In genomic region chr11:55148461-55148860, GRCm38 (mm10) we compare ENCODE assay signal across 29 mouse cellular contexts. TPM values are rescaled to one million over a fixed set of nuclear protein-coding genes. Genes with fewer than 3 reads are reported as not detected.
DNase-seq lines count a peak whose midpoint lies in the region; TF ChIP-seq lines count a peak whose summit lies in the region.
"Had no signal": no experiment of that assay in that cellular context is flagged by ENCODE, and none has a peak within 500 bp of the region (broad histone marks: within the 10 kb centered on the region; RNA-seq: fewer than 3 reads in every experiment).

No protein-coding gene starts in this region.

- H3K79me2 ChIP-seq in MEL (ENCODE audit: control insufficient read depth, insufficient read depth, low read length, poor library complexity), result no peaks in the 10 kb centered on the region

- no peak for TF ChIP-seq RAD21 in MEL (IDR thresholded peaks at IDR 0.05; ENCODE audit: low read depth, low read length)

- TF ChIP-seq POLR2A in MEL (IDR thresholded peaks at IDR 0.05; ENCODE audit: control insufficient read depth in 1 of 2, insufficient read depth in 1 of 2, low read depth in 1 of 2, low read length in 2 of 2, poor library complexity in 1 of 2), result no peak

- DNase-seq in thymus, postnatal 0 days (ENCODE audit: low spot score), result peak; percentile 27
- DNase-seq in thymus, postnatal 10 days (ENCODE audit: low spot score in 2 of 2), result no peak
- DNase-seq in MEL (ENCODE audit: low read depth, low spot score), result peak; percentile 33
- peak; percentile 55 for DNase-seq in induced T-regulatory cell, adult 2 months (ENCODE audit: low read depth)
- no peak for DNase-seq in frontal cortex, adult 2 months (ENCODE audit: extremely low spot score in 1 of 2, low spot score in 1 of 2)
- DNase-seq in right cerebral cortex, postnatal 36 days (ENCODE audit: low spot score in 2 of 2), result no peak
- DNase-seq in adrenal gland, adult 18-20 months (ENCODE audit: low spot score in 2 of 2), result no peak
- DNase-seq: adrenal gland, adult 2 months; cerebellum, postnatal 10 days; gastrocnemius, postnatal 25 days; kidney, adult 11 months; kidney, postnatal 10 days; layer of hippocampus, postnatal 36 days; lung, postnatal 10 days; right cerebral cortex, postnatal 14 days had no signal

- no peaks in the 10 kb centered on the region for H3K9me3 ChIP-seq in MEL (replicated peaks; ENCODE audit: insufficient read depth, low read length)
- H3K9me3 ChIP-seq: embryonic facial prominence, embryonic 13.5 days; hindbrain, embryonic 15.5 days; limb, embryonic 15.5 days had no signal

- no peaks in the 10 kb centered on the region; a peak in 1 of 4 replicates for H3K36me3 ChIP-seq in MEL (ENCODE audit: control insufficient read depth in 1 of 2, insufficient read depth in 2 of 2, low read length in 2 of 2)
- H3K36me3 ChIP-seq: embryonic facial prominence, embryonic 13.5 days; hindbrain, embryonic 15.5 days; limb, embryonic 15.5 days had no signal

- H3K4me3 ChIP-seq in MEL (ENCODE audit: control insufficient read depth in 1 of 2, insufficient read depth in 1 of 2, low read depth in 2 of 2, low read length in 2 of 2), result no peak overlapping the region
- H3K4me3 ChIP-seq: embryonic facial prominence, embryonic 13.5 days; hindbrain, embryonic 15.5 days; layer of hippocampus, adult 2 months; limb, embryonic 15.5 days had no signal

- no peaks in the 10 kb centered on the region for H3K27me3 ChIP-seq in MEL (ENCODE audit: control insufficient read depth in 1 of 2, insufficient read depth in 2 of 2, low read length in 2 of 2)
- H3K27me3 ChIP-seq: embryonic facial prominence, embryonic 13.5 days; hindbrain, embryonic 15.5 days; limb, embryonic 15.5 days had no signal

- no peak for TF ChIP-seq EP300 in MEL (IDR thresholded peaks at IDR 0.05; ENCODE audit: low read depth in 1 of 2, low read length in 2 of 2)

- H3K27ac ChIP-seq in MEL (ENCODE audit: control insufficient read depth, low read depth, low read length), result no peak overlapping the region
- H3K27ac ChIP-seq: embryonic facial prominence, embryonic 13.5 days; hindbrain, embryonic 15.5 days; layer of hippocampus, adult 2 months; limb, embryonic 15.5 days; stomach, postnatal 0 days had no signal

- no peak for TF ChIP-seq CTCF in MEL (IDR thresholded peaks at IDR 0.05 in 2 of 3, conservative IDR thresholded peaks at IDR 0.05 in 1 of 3; ENCODE audit: control insufficient read depth in 1 of 3, insufficient read depth in 1 of 3, low read depth in 2 of 3, low read length in 3 of 3, poor library complexity in 1 of 3, severe bottlenecking in 1 of 3)

- H3K4me1 ChIP-seq in MEL (ENCODE audit: control insufficient read depth in 1 of 2, insufficient read depth in 2 of 2, low read length in 2 of 2), result peaks cover 8 to 10% of the 10 kb centered on the region in 2 experiments
- H3K4me1 ChIP-seq: embryonic facial prominence, embryonic 13.5 days; hindbrain, embryonic 15.5 days; limb, embryonic 15.5 days had no signal

- no peak overlapping the region for H3K9ac ChIP-seq in MEL (ENCODE audit: control insufficient read depth, low read depth, low read length, poor library complexity, severe bottlenecking)
- H3K9ac ChIP-seq: embryonic facial prominence, embryonic 13.5 days; hindbrain, embryonic 15.5 days; limb, embryonic 15.5 days had no signal

TF ChIP-seq in MEL, 35 proteins besides CTCF, POLR2A, EP300 and RAD21:
- TF ChIP-seq KAT2A (conservative IDR thresholded peaks at IDR 0.05; ENCODE audit: low read depth, low read length) (no peak), MAZ (IDR thresholded peaks at IDR 0.05; ENCODE audit: low read depth, low read length) (peak; percentile 60; the same call in 1 of the 2 replicates), CHD2 (IDR thresholded peaks at IDR 0.05; ENCODE audit: low read length) (peak; percentile 29; the same call in 1 of the 2 replicates)

RNA-seq across cellular contexts. Expression of gene Slc36a3, which starts 3.0 kb away (rescaled TPM):
- 0.08 and 0.18 TPM in 2 replicates for polyA plus RNA-seq in thymus, postnatal 0 days (2015; fragmentation: Nextera tagmentation; extraction: Ambion mirVana)
- 0.12 and 0.13 TPM in 2 replicates for total RNA-seq in MEL (2012; rRNA removed)
- under 1 TPM in 1 of 2 experiments, not detected in 1; 0.15 TPM for polyA plus RNA-seq in MEL (2012; ENCODE audit: insufficient read depth in 1 of 2, insufficient read length in 2 of 2, low read depth in 1 of 2, low replicate concordance in 2 of 2, missing spikeins in 1 of 2)
- polyA plus RNA-seq in frontal cortex, adult 2 months (2012; rRNA removed), result not detected in 2 replicates
- total RNA-seq in adrenal gland, adult 18-20 months (2021), result not detected
- total RNA-seq: adrenal gland, adult 2 months; gastrocnemius, postnatal 25 days; heart, postnatal 25 days; layer of hippocampus, adult 2 months; layer of hippocampus, postnatal 36 days; left cerebral cortex, postnatal 36 days; megakaryocyte-erythroid progenitor cell, adult 5-6 weeks had no signal
- polyA plus RNA-seq: brain, embryonic 14.5 days; embryonic facial prominence, embryonic 13.5 days; forebrain, embryonic 14.5 days; heart, embryonic 11.5 days; hindbrain, embryonic 15.5 days; limb, embryonic 15.5 days; liver, embryonic 16.5 days; midbrain, embryonic 16.5 days had no signal

RNA-seq across cellular contexts. Expression of gene Slc36a2, which starts 36.4 kb away (rescaled TPM):
- 0.24 and 0.53 TPM in 2 replicates for polyA plus RNA-seq in thymus, postnatal 0 days (2015; fragmentation: Nextera tagmentation; extraction: Ambion mirVana)
- total RNA-seq in MEL (2012; rRNA removed), result not detected in 2 replicates
- polyA plus RNA-seq in MEL (2012; ENCODE audit: insufficient read depth in 1 of 2, insufficient read length in 2 of 2, low read depth in 1 of 2, low replicate concordance in 2 of 2, missing spikeins in 1 of 2), result not detected
- 2.0 and 2.5 TPM in 2 replicates for polyA plus RNA-seq in frontal cortex, adult 2 months (2012; rRNA removed)
- total RNA-seq in adrenal gland, adult 18-20 months (2021), result 100 to 1,000 TPM in 1 of 2 experiments, 10 to 100 TPM in 1; 81.9 to 164 TPM
- total RNA-seq: megakaryocyte-erythroid progenitor cell, adult 5-6 weeks; neutrophil, adult 5-6 weeks had no signal

RNA-seq across cellular contexts. Expression of gene Gm2a, which starts 50.5 kb away (rescaled TPM):
- 27.4 and 30.4 TPM in 2 replicates for polyA plus RNA-seq in thymus, postnatal 0 days (2015; fragmentation: Nextera tagmentation; extraction: Ambion mirVana)
- 0.19 and 0.42 TPM in 2 replicates for total RNA-seq in MEL (2012; rRNA removed)
- polyA plus RNA-seq in MEL (2012; ENCODE audit: insufficient read depth in 1 of 2, insufficient read length in 2 of 2, low read depth in 1 of 2, low replicate concordance in 2 of 2, missing spikeins in 1 of 2), result under 1 TPM in 1 of 2 experiments, not detected in 1; 0.52 TPM
- 41.3 and 45.6 TPM in 2 replicates for polyA plus RNA-seq in frontal cortex, adult 2 months (2012; rRNA removed)
- total RNA-seq in adrenal gland, adult 18-20 months (2021), result 100 to 1,000 TPM; 189 to 249 TPM

RNA-seq across cellular contexts. Expression of gene Slc36a1, which starts 55.7 kb away (rescaled TPM):
- 4.2 TPM in 2 replicates for polyA plus RNA-seq in thymus, postnatal 0 days (2015; fragmentation: Nextera tagmentation; extraction: Ambion mirVana)
- 2.8 and 3.1 TPM in 2 replicates for total RNA-seq in MEL (2012; rRNA removed)
- polyA plus RNA-seq in MEL (2012; ENCODE audit: insufficient read depth in 1 of 2, insufficient read length in 2 of 2, low read depth in 1 of 2, low replicate concordance in 2 of 2, missing spikeins in 1 of 2), result 1 to 10 TPM in 1 of 2 experiments, not detected in 1; 5.2 TPM
- polyA plus RNA-seq in frontal cortex, adult 2 months (2012; rRNA removed), result 33.7 and 34.5 TPM in 2 replicates
- total RNA-seq in adrenal gland, adult 18-20 months (2021), result 10 to 100 TPM; 17.8 to 18.4 TPM

Comparison
In these comparisons a context has a peak if more than half of its experiments do, and no peak if none do; other contexts are left out.
1. DNase-seq: peak in thymus, postnatal 0 days (single experiment), MEL (single experiment) and induced T-regulatory cell, adult 2 months (single experiment); none in thymus, postnatal 10 days (0 of 2), frontal cortex, adult 2 months (0 of 2), right cerebral cortex, postnatal 36 days (0 of 2) and adrenal gland, adult 18-20 months (0 of 2).
2. RNA of gene Gm2a, which starts 50.5 kb away (polyA plus RNA-seq): 41.3 to 45.6 TPM in frontal cortex, adult 2 months and 27.4 to 30.4 TPM in thymus, postnatal 0 days; 0.52 TPM in MEL; every median in the first group is over 10 times any median in the second.